Mouse (Mus musculus): ENCODE data around the gene Siglecf. TPM values are rescaled to one million over a fixed set of nuclear protein-coding genes. Genes with fewer than 3 reads are reported as not detected.
"Not testable (repeated sequence)": the region's sequence is repeated elsewhere in the genome, so short reads cannot be mapped to it uniquely, and the experiment has no call there.

Siglecf gene
- polyA plus RNA-seq, 1 experiment from 2014 or later, result 0.28 TPM

- Histone ChIP-seq H3K9me3 (replicated peaks; ENCODE audit: control insufficient read depth, low read length) (no peaks in the 10 kb centered on the region), H3K4me3 (ENCODE audit: low read length) (no peak overlapping the region), H3K4me2 (ENCODE audit: low read depth, low read length) (no peak overlapping the region), H3K27me3 (ENCODE audit: control insufficient read depth, insufficient read depth, low read length) (no peaks in the 10 kb centered on the region), H3K27ac (ENCODE audit: low read length) (no peak overlapping the region), H3K4me1 (ENCODE audit: control insufficient read depth, insufficient read depth, low read length) (no peaks in the 10 kb centered on the region), H3K36me3 (ENCODE audit: control insufficient read depth, insufficient read depth) (no peaks in the 10 kb centered on the region), H3K9ac (ENCODE audit: low read length) (no peak overlapping the region)
- 45% methylated on average over 2 of the region's 2 CpGs for WGBS
- ATAC-seq (replicated peaks; ENCODE audit: extremely low read depth, insufficient read depth, low FRiP score), result no peak
Measured at GRCm38 (mm10) chr7:43333899-43334298, 17.2 kb upstream of the Siglecf start.

DNA sequence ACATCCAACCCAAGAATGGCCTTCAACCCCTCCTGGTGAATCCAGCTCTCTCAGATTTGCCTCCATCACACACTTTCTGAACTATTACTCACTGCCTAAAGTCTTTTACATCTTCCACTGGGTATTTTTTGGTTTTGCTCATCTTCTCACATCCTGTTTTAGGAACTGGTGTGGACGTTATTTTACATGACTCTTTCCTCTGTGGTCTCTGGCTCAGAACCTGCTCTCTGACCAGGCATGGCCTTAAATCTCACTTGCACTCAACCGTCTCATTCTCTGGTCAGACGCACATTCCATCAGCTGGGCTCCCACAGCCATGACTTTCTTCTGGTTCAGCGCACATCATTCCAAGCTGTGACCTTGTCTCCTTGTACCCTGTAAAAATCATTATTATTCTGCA is 10.4 kb upstream of the Siglecf start:
- Histone ChIP-seq H3K4me2 (ENCODE audit: low read depth, low read length) (no peak overlapping the region), H3K9me3 (replicated peaks; ENCODE audit: control insufficient read depth, low read length) (no peaks in the 10 kb centered on the region), H3K4me1 (ENCODE audit: control insufficient read depth, insufficient read depth, low read length) (no peaks in the 10 kb centered on the region), H3K27me3 (ENCODE audit: control insufficient read depth, insufficient read depth, low read length) (no peaks in the 10 kb centered on the region), H3K36me3 (ENCODE audit: control insufficient read depth, insufficient read depth) (no peaks in the 10 kb centered on the region), H3K27ac (ENCODE audit: low read length) (no peak overlapping the region), H3K9ac (ENCODE audit: low read length) (no peak overlapping the region), H3K4me3 (ENCODE audit: low read length) (no peak overlapping the region)
- WGBS, result 74% methylated on average over 4 of the region's 4 CpGs
- no peak for ATAC-seq (replicated peaks; ENCODE audit: extremely low read depth, insufficient read depth, low FRiP score)

DNA sequence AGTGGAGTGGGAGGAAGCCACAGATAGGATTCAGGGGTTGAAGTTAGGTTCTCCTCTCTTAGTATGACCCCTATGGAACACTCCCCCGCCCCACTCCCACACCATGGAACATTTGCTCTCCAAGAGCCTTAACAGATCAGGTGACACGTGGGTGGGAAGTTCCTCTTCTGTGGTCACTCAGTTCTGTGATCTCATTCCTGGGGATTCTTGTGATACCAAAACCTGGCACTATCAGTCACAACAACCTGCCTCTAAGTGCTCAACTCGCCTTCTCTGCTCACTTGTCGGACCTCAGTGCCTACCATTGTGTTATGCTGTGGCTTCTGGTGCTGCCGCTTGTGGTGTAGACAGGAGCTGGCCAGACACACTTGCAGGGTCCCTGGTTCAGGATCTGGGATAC is 8.0 kb upstream of the Siglecf start:
- whole genome bisulfite sequencing, result 57% methylated on average over 5 of the region's 5 CpGs
- Histone ChIP-seq H3K36me3 (ENCODE audit: control insufficient read depth, insufficient read depth) (no peaks in the 10 kb centered on the region), H3K4me2 (ENCODE audit: low read depth, low read length) (no peak overlapping the region), H3K9ac (ENCODE audit: low read length) (no peak overlapping the region), H3K4me3 (ENCODE audit: low read length) (no peak overlapping the region), H3K27ac (ENCODE audit: low read length) (no peak overlapping the region), H3K4me1 (ENCODE audit: control insufficient read depth, insufficient read depth, low read length) (no peaks in the 10 kb centered on the region), H3K9me3 (replicated peaks; ENCODE audit: control insufficient read depth, low read length) (no peaks in the 10 kb centered on the region), H3K27me3 (ENCODE audit: control insufficient read depth, insufficient read depth, low read length) (no peaks in the 10 kb centered on the region)
- no peak for ATAC-seq (replicated peaks; ENCODE audit: extremely low read depth, insufficient read depth, low FRiP score)

DNA sequence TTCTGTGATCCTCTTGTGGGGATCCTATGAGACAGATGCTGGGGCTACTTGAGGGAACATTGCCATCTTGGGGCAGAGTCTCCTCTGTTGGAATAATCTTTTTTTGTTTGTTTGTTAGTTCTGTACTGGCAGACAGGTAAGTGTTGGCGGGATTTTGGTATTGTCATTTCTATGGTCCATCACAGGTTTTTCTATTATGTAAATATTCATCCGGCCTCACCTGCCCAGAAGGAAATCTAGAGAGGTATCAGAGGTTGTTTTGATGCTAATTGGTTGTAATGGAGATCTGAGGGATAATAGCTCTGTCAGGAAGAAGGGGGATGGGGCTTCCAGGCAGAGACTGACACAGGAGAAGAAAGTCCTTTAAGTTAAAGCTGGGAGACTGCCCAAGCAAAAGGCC is 7.1 kb upstream of the Siglecf start:
- no peak for ATAC-seq (replicated peaks; ENCODE audit: extremely low read depth, insufficient read depth, low FRiP score)
- Histone ChIP-seq H3K36me3 (ENCODE audit: control insufficient read depth, insufficient read depth) (no peaks in the 10 kb centered on the region), H3K27me3 (ENCODE audit: control insufficient read depth, insufficient read depth, low read length) (no peaks in the 10 kb centered on the region), H3K9me3 (replicated peaks; ENCODE audit: control insufficient read depth, low read length) (no peaks in the 10 kb centered on the region), H3K4me3 (ENCODE audit: low read length) (no peak overlapping the region), H3K4me1 (ENCODE audit: control insufficient read depth, insufficient read depth, low read length) (no peaks in the 10 kb centered on the region), H3K27ac (ENCODE audit: low read length) (no peak overlapping the region), H3K9ac (ENCODE audit: low read length) (no peak overlapping the region), H3K4me2 (ENCODE audit: low read depth, low read length) (no peak overlapping the region)
- WGBS, result 78% methylated on average over 2 of the region's 2 CpGs

GRCm38 (mm10) chr7:43344491-43344890 is 6.7 kb upstream of the Siglecf start:
- no peak for ATAC-seq (replicated peaks; ENCODE audit: extremely low read depth, insufficient read depth, low FRiP score)
- H3K27me3 ChIP-seq (ENCODE audit: control insufficient read depth, insufficient read depth, low read length), result no peaks in the 10 kb centered on the region

DNA sequence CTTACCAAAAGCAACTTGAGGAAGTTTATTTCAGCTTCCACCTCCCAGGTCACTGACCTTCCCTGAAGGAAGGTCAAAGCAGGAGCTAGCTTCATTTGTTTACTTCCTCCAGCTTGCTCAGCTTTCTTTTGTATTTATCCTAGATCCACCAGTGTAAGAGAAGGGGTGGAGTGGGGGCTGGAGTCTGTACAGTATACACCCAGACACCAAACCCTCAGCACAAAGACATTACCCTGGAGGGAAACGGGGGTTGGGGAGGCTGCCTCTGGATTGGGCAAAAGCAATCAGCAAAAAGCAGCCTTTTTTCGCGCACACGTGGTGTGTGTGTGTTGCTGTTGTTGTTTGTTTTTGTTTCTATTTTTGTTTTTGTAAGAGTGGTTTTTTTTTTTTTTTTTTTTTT is 5.0 kb upstream of the Siglecf start:
- Histone ChIP-seq H3K4me3 (ENCODE audit: low read length) (no peak overlapping the region), H3K27me3 (ENCODE audit: control insufficient read depth, insufficient read depth, low read length) (no peaks in the 10 kb centered on the region), H3K27ac (ENCODE audit: low read length) (no peak overlapping the region), H3K4me1 (ENCODE audit: control insufficient read depth, insufficient read depth, low read length) (no peaks in the 10 kb centered on the region), H3K4me2 (ENCODE audit: low read depth, low read length) (no peak overlapping the region), H3K9ac (ENCODE audit: low read length) (no peak overlapping the region), H3K36me3 (ENCODE audit: control insufficient read depth, insufficient read depth) (no peaks in the 10 kb centered on the region), H3K9me3 (replicated peaks; ENCODE audit: control insufficient read depth, low read length) (no peaks in the 10 kb centered on the region)
- WGBS, result 65% methylated on average over 4 of the region's 4 CpGs
- ATAC-seq (replicated peaks; ENCODE audit: extremely low read depth, insufficient read depth, low FRiP score), result no peak

More at GRCm38 (mm10) chr7:43344491-43344890, 6.7 kb upstream of the Siglecf start:
- Histone ChIP-seq H3K4me2 (ENCODE audit: low read depth, low read length) (no peak overlapping the region), H3K27ac (ENCODE audit: low read length) (no peak overlapping the region), H3K36me3 (ENCODE audit: control insufficient read depth, insufficient read depth) (no peaks in the 10 kb centered on the region), H3K9me3 (replicated peaks; ENCODE audit: control insufficient read depth, low read length) (no peaks in the 10 kb centered on the region), H3K4me1 (ENCODE audit: control insufficient read depth, insufficient read depth, low read length) (no peaks in the 10 kb centered on the region), H3K4me3 (ENCODE audit: low read length) (no peak overlapping the region), H3K9ac (ENCODE audit: low read length) (no peak overlapping the region)
- WGBS, result 66% methylated on average over 4 of the region's 4 CpGs

- WGBS, result 47% methylated on average over 1 of the region's 1 CpGs
Measured at GRCm38 (mm10) chr7:43346571-43346970, 4.6 kb upstream of the Siglecf start.

GRCm38 (mm10) chr7:43349623-43350022 is 1.5 kb upstream of the Siglecf start:
- ATAC-seq (replicated peaks; ENCODE audit: extremely low read depth, insufficient read depth, low FRiP score); H3K36me3 ChIP-seq (ENCODE audit: control insufficient read depth, insufficient read depth); H3K27me3 ChIP-seq (ENCODE audit: control insufficient read depth, insufficient read depth, low read length); H3K4me1 ChIP-seq (ENCODE audit: control insufficient read depth, insufficient read depth, low read length); H3K27ac ChIP-seq (ENCODE audit: low read length); H3K4me2 ChIP-seq (ENCODE audit: low read depth, low read length); H3K9ac ChIP-seq (ENCODE audit: low read length); H3K9me3 ChIP-seq (replicated peaks; ENCODE audit: control insufficient read depth, low read length); H3K4me3 ChIP-seq (ENCODE audit: low read length): not testable (repeated sequence)
- whole genome bisulfite sequencing, result 57% methylated on average over 5 of the region's 5 CpGs

More at GRCm38 (mm10) chr7:43346571-43346970, 4.6 kb upstream of the Siglecf start:
- Histone ChIP-seq H3K36me3 (ENCODE audit: control insufficient read depth, insufficient read depth) (no peaks in the 10 kb centered on the region), H3K27ac (ENCODE audit: low read length) (no peak overlapping the region), H3K9me3 (replicated peaks; ENCODE audit: control insufficient read depth, low read length) (no peaks in the 10 kb centered on the region), H3K4me2 (ENCODE audit: low read depth, low read length) (no peak overlapping the region), H3K4me3 (ENCODE audit: low read length) (no peak overlapping the region), H3K9ac (ENCODE audit: low read length) (no peak overlapping the region), H3K27me3 (ENCODE audit: control insufficient read depth, insufficient read depth, low read length) (no peaks in the 10 kb centered on the region), H3K4me1 (ENCODE audit: control insufficient read depth, insufficient read depth, low read length) (no peaks in the 10 kb centered on the region)
- no peak for ATAC-seq (replicated peaks; ENCODE audit: extremely low read depth, insufficient read depth, low FRiP score)

GRCm38 (mm10) chr7:43353118-43353517 is 2.0 kb downstream of the Siglecf start:
- 56% methylated on average over 4 of the region's 4 CpGs for WGBS
- no peaks in the 10 kb centered on the region for H3K9me3 ChIP-seq (replicated peaks; ENCODE audit: control insufficient read depth, low read length)
- no peak overlapping the region for H3K9ac ChIP-seq (ENCODE audit: low read length)
- H3K27ac ChIP-seq (ENCODE audit: low read length), result no peak overlapping the region
- H3K36me3 ChIP-seq (ENCODE audit: control insufficient read depth, insufficient read depth), result no peaks in the 10 kb centered on the region
- no peak overlapping the region for H3K4me2 ChIP-seq (ENCODE audit: low read depth, low read length)
- H3K4me3 ChIP-seq (ENCODE audit: low read length), result no peak overlapping the region
- no peak for ATAC-seq (replicated peaks; ENCODE audit: extremely low read depth, insufficient read depth, low FRiP score)
- no peaks in the 10 kb centered on the region; the same call in 1 of the 2 replicates for H3K27me3 ChIP-seq (ENCODE audit: control insufficient read depth, insufficient read depth, low read length)
- H3K4me1 ChIP-seq (ENCODE audit: control insufficient read depth, insufficient read depth, low read length), result 0 out of 2 replicates have a peak, but pooled peaks cover 2% of the 10 kb centered on the region

All from heart, embryonic 16.5 days (tissue).